Mouse (Mus musculus): ENCODE measurements around the gene Lrrc19.
"Not testable (repeated sequence)": the region's sequence is repeated elsewhere in the genome, so short reads cannot be mapped to it uniquely, and the experiment has no call there.

Gene Lrrc19

GRCm38 (mm10) chr4:94649920-94650319, at the start of gene Lrrc19:
Gene Lrrc19, minus strand, starts transcription at chr4:94650144.
- DNase-seq (ENCODE audit: low read depth, low spot score) = no peak

GRCm38 (mm10) chr4:94696368-94696767, 46.4 kb upstream of the Lrrc19 start:
- no peak for DNase-seq (ENCODE audit: low read depth, low spot score)

GRCm38 (mm10) chr4:94692175-94692574, 42.2 kb upstream of the Lrrc19 start:
- DNase-seq (ENCODE audit: low read depth, low spot score) = no peak

- no peak for DNase-seq (ENCODE audit: low read depth, low spot score)
Observed at GRCm38 (mm10) chr4:94691078-94691477, 41.1 kb upstream of the Lrrc19 start.

- not testable (repeated sequence) for DNase-seq (ENCODE audit: low read depth, low spot score)
Observed at GRCm38 (mm10) chr4:94689804-94690203, 39.9 kb upstream of the Lrrc19 start.

- DNase-seq (ENCODE audit: low read depth, low spot score) = no peak
Observed at GRCm38 (mm10) chr4:94683305-94683704, 33.4 kb upstream of the Lrrc19 start.

GRCm38 (mm10) chr4:94682029-94682428, 32.1 kb upstream of the Lrrc19 start:
- DNase-seq (ENCODE audit: low read depth, low spot score) = no peak

- no peak for DNase-seq (ENCODE audit: low read depth, low spot score)
Observed at GRCm38 (mm10) chr4:94681181-94681580, 31.2 kb upstream of the Lrrc19 start.

- DNase-seq (ENCODE audit: low read depth, low spot score) = no peak
Observed at GRCm38 (mm10) chr4:94680662-94681061, 30.7 kb upstream of the Lrrc19 start.

- no peak for DNase-seq (ENCODE audit: low read depth, low spot score)
Observed at GRCm38 (mm10) chr4:94669718-94670117, 19.8 kb upstream of the Lrrc19 start.

GRCm38 (mm10) chr4:94650426-94651175, 657 bp upstream of the Lrrc19 start:
- not testable (repeated sequence) for DNase-seq (ENCODE audit: low read depth, low spot score)

- no peak for DNase-seq (ENCODE audit: low read depth, low spot score)
Observed at GRCm38 (mm10) chr4:94643141-94643540, 6.8 kb downstream of the Lrrc19 start.

GRCm38 (mm10) chr4:94620077-94620476, 29.9 kb downstream of the Lrrc19 start:
- no peak for DNase-seq (ENCODE audit: low read depth, low spot score)

GRCm38 (mm10) chr4:94614627-94615006, 35.3 kb downstream of the Lrrc19 start:
- no peak for DNase-seq (ENCODE audit: low read depth, low spot score)

GRCm38 (mm10) chr4:94613972-94614626, 35.8 kb downstream of the Lrrc19 start, which contains the start of gene Ift74:
Gene Ift74, plus strand, starts transcription at chr4:94614491.
- peak; percentile 95 for DNase-seq (ENCODE audit: low read depth, low spot score)

GRCm38 (mm10) chr4:94610339-94610738, 39.6 kb downstream of the Lrrc19 start:
- no peak for DNase-seq (ENCODE audit: low read depth, low spot score)

GRCm38 (mm10) chr4:94605591-94605990, 44.4 kb downstream of the Lrrc19 start:
- DNase-seq (ENCODE audit: low read depth, low spot score) = no peak

- DNase-seq (ENCODE audit: low read depth, low spot score) = no peak
Observed at GRCm38 (mm10) chr4:94604452-94605019, 45.4 kb downstream of the Lrrc19 start.

- DNase-seq (ENCODE audit: low read depth, low spot score) = peak; percentile 95
Observed at GRCm38 (mm10) chr4:94603031-94603629, 46.8 kb downstream of the Lrrc19 start, which contains the start of gene Plaa. Gene Plaa, minus strand, starts transcription at chr4:94603244.

- no peak for DNase-seq (ENCODE audit: low read depth, low spot score)
Observed at GRCm38 (mm10) chr4:94602496-94603030, 47.4 kb downstream of the Lrrc19 start.

- peak; percentile 47 for DNase-seq (ENCODE audit: low read depth, low spot score)
Observed at GRCm38 (mm10) chr4:94601395-94601794, 48.5 kb downstream of the Lrrc19 start.

- no peak for DNase-seq (ENCODE audit: low read depth, low spot score)
Observed at GRCm38 (mm10) chr4:94592709-94593108, 57.2 kb downstream of the Lrrc19 start.

All from CD4-positive helper T cell, adult 2 months (primary cell).